Mouse (Mus musculus) hindbrain, embryonic 13.5 days (tissue): ENCODE measurements around the gene Sugp2. TPM values are rescaled to one million over a fixed set of nuclear protein-coding genes. Genes with fewer than 3 reads are reported as not detected.
A peak's percentile ranks its signal among the peaks of the same experiment; 100 is the strongest.
"Not testable (repeated sequence)": the region's sequence is repeated elsewhere in the genome, so short reads cannot be mapped to it uniquely, and the experiment has no call there.

Source experiments
- ATAC-seq: fragments of 200-750 bp; cut with Nextera tagmentation; 2 replicates; pipeline ENCODE4 v1.8.0; 2017; ENCODE audit warnings: moderate TSS enrichment; ENCODE audit not compliant: low FRiP score
- H3K27ac ChIP-seq: fragments of 300-500 bp; sonication (generic); 2 replicates; pipeline ENCODE4 v1.5.1; 2015; ENCODE audit warnings: inconsistent platforms, mild to moderate bottlenecking, moderate library complexity
- H3K27me3 ChIP-seq: fragments of 300-500 bp; sonication (generic); 2 replicates; pipeline ENCODE4 v1.6.1; 2015; ENCODE audit warnings: mild to moderate bottlenecking, inconsistent platforms
- H3K36me3 ChIP-seq: fragments of 300-500 bp; sonication (generic); 2 replicates; pipeline ENCODE4 v1.6.1; 2015; ENCODE audit warnings: mild to moderate bottlenecking, inconsistent platforms
- H3K4me1 ChIP-seq: fragments of 300-500 bp; sonication (generic); replicated peaks from 2 replicates; pipeline ENCODE4 v1.6.1; 2015; ENCODE audit warnings: inconsistent platforms
- H3K4me2 ChIP-seq: fragments of 300-500 bp; sonication (generic); 2 replicates; pipeline ENCODE4 v1.6.1; 2015; ENCODE audit warnings: inconsistent platforms, mild to moderate bottlenecking, moderate library complexity
- H3K4me3 ChIP-seq: fragments of 300-500 bp; sonication (generic); 2 replicates; pipeline ENCODE4 v1.5.1; 2015; ENCODE audit warnings: mild to moderate bottlenecking, inconsistent platforms
- H3K9ac ChIP-seq: fragments of 300-500 bp; sonication (generic); 2 replicates; pipeline ENCODE4 v1.6.1; 2015; ENCODE audit warnings: mild to moderate bottlenecking, inconsistent platforms
- H3K9me3 ChIP-seq: fragments of 300-500 bp; sonication (generic); 2 replicates; pipeline ENCODE4 v1.6.1; 2016; ENCODE audit warnings: inconsistent platforms
- WGBS: fragments of 180-500 bp; shearing (Covaris S2); methylation state at CpG from one replicate; pipeline ENCODE4 v1.1.7; 2015; 5-methylcytosine and 5-hydroxymethylcytosine counted together
- polyA plus RNA-seq: library from polyadenylated mRNA; unstranded; fragments of >200 nt; fragmentation: Nextera tagmentation; extraction: Ambion mirVana; gene quantifications from 2 replicates; pipeline ENCODE4 v1.2.1, GENCODE M21; 2015

Gene Sugp2
- polyA plus RNA-seq, 1 experiment from 2014 or later, result 72.1 TPM

GRCm38 (mm10) chr8:70211275-70211674, 22.8 kb upstream of the Sugp2 start:
- no peak overlapping the region for H3K27ac ChIP-seq
- peak overlapping the region; percentile 71 for H3K4me3 ChIP-seq
- H3K4me2 ChIP-seq, result peak overlapping the region; percentile 94
- peaks cover 27% of the 10 kb centered on the region for H3K27me3 ChIP-seq
- no peaks in the 10 kb centered on the region for H3K36me3 ChIP-seq
- WGBS, result 91% methylated on average over 1 of the region's 1 CpGs
- no peak for ATAC-seq
- H3K9me3 ChIP-seq, result no peaks in the 10 kb centered on the region
- H3K9ac ChIP-seq, result peak overlapping the region; percentile 83
- peaks cover 13% of the 10 kb centered on the region for H3K4me1 ChIP-seq

- 2% methylated on average over 31 of the region's 31 CpGs for WGBS
- Histone ChIP-seq H3K9me3 (no peaks in the 10 kb centered on the region), H3K36me3 (no peaks in the 10 kb centered on the region), H3K9ac (peak overlapping the region; percentile 83), H3K27me3 (peaks cover 27% of the 10 kb centered on the region), H3K27ac (peak overlapping the region; percentile 80), H3K4me3 (peak overlapping the region; percentile 71), H3K4me2 (peak overlapping the region; percentile 94), H3K4me1 (peaks cover 13% of the 10 kb centered on the region)
- ATAC-seq, result no peak
These were observed 22.3 kb upstream of the Sugp2 start for GRCm38 (mm10) chr8:70211726-70212111.

- peak within 1 kb of the TSS; percentile 71 for H3K4me3 ChIP-seq
- peaks cover 27% of the 10 kb centered on the region for H3K27me3 ChIP-seq
These were observed 21.6 kb upstream of the Sugp2 start, which contains the start of gene Slc25a42 for GRCm38 (mm10) chr8:70212112-70213055. Slc25a42 (minus strand) TSS chr8:70212305.

GRCm38 (mm10) chr8:70214411-70214810, 19.6 kb upstream of the Sugp2 start:
- Histone ChIP-seq H3K9ac (no peak overlapping the region), H3K36me3 (no peaks in the 10 kb centered on the region), H3K4me2 (no peak overlapping the region), H3K27ac (no peak overlapping the region), H3K4me1 (peaks cover 17% of the 10 kb centered on the region), H3K9me3 (no peaks in the 10 kb centered on the region), H3K4me3 (no peak overlapping the region), H3K27me3 (peaks cover 30% of the 10 kb centered on the region)
- no peak for ATAC-seq
- WGBS, result 67% methylated on average over 3 of the region's 3 CpGs

More at GRCm38 (mm10) chr8:70212112-70213055, 21.6 kb upstream of the Sugp2 start, which contains the start of gene Slc25a42:
- peak within 1 kb of the TSS; percentile 83 for H3K9ac ChIP-seq
- peak; percentile 99 for ATAC-seq
- H3K9me3 ChIP-seq, result no peaks in the 10 kb centered on the region
- peak within 1 kb of the TSS; percentile 80 for H3K27ac ChIP-seq
- peaks cover 13% of the 10 kb centered on the region for H3K4me1 ChIP-seq
- peak within 1 kb of the TSS; percentile 94 for H3K4me2 ChIP-seq
- WGBS, result under 1% methylated on average over 66 of the region's 66 CpGs
- no peaks in the 10 kb centered on the region for H3K36me3 ChIP-seq

GRCm38 (mm10) chr8:70215092-70215491, 18.9 kb upstream of the Sugp2 start:
- Histone ChIP-seq H3K27me3 (peaks cover 23% of the 10 kb centered on the region), H3K4me1 (peaks cover 20% of the 10 kb centered on the region), H3K36me3 (peaks cover under 1% of the 10 kb centered on the region; the same call in 1 of the 2 replicates), H3K9me3 (no peaks in the 10 kb centered on the region), H3K4me2 (no peak overlapping the region), H3K4me3 (no peak overlapping the region), H3K27ac (no peak overlapping the region), H3K9ac (no peak overlapping the region)
- 77% methylated on average over 5 of the region's 5 CpGs for WGBS
- ATAC-seq, result no peak

- H3K4me1 ChIP-seq, result peaks cover 18% of the 10 kb centered on the region
- not testable (repeated sequence) for H3K4me3 ChIP-seq, H3K27ac ChIP-seq, H3K4me2 ChIP-seq, H3K9me3 ChIP-seq, H3K9ac ChIP-seq, ATAC-seq
- peaks cover 12% of the 10 kb centered on the region for H3K27me3 ChIP-seq
- peaks cover 11% of the 10 kb centered on the region for H3K36me3 ChIP-seq
- WGBS, result 81% methylated on average over 3 of the region's 3 CpGs
These were observed 17.9 kb upstream of the Sugp2 start for GRCm38 (mm10) chr8:70216161-70216560.

- 0 out of 2 replicates have a peak, but pooled peaks cover 11% of the 10 kb centered on the region for H3K27me3 ChIP-seq
- no peak overlapping the region for H3K4me3 ChIP-seq
- no peak overlapping the region for H3K27ac ChIP-seq
- H3K36me3 ChIP-seq, result peaks cover 15% of the 10 kb centered on the region
- no peak overlapping the region for H3K4me2 ChIP-seq
- peaks cover 14% of the 10 kb centered on the region for H3K4me1 ChIP-seq
- ATAC-seq, result no peak
- H3K9ac ChIP-seq, result no peak overlapping the region
- no peaks in the 10 kb centered on the region for H3K9me3 ChIP-seq
- 80% methylated on average over 1 of the region's 1 CpGs for WGBS
These were observed 17.5 kb upstream of the Sugp2 start for GRCm38 (mm10) chr8:70216566-70216965.

- no peaks in the 10 kb centered on the region for H3K9me3 ChIP-seq
- H3K4me3 ChIP-seq, result no peak overlapping the region
- H3K4me1 ChIP-seq, result peaks cover 12% of the 10 kb centered on the region
- H3K27me3 ChIP-seq, result 0 out of 2 replicates have a peak, but pooled peaks cover 11% of the 10 kb centered on the region
- peaks cover 24% of the 10 kb centered on the region for H3K36me3 ChIP-seq
- H3K27ac ChIP-seq, result no peak overlapping the region
- no peak overlapping the region for H3K4me2 ChIP-seq
- ATAC-seq, result no peak
- H3K9ac ChIP-seq, result no peak overlapping the region
These were observed 16.6 kb upstream of the Sugp2 start for GRCm38 (mm10) chr8:70217441-70217840.

- Histone ChIP-seq H3K9me3 (no peaks in the 10 kb centered on the region), H3K27ac (no peak overlapping the region), H3K36me3 (peaks cover 41% of the 10 kb centered on the region), H3K4me1 (peaks cover 7% of the 10 kb centered on the region), H3K9ac (peak overlapping the region; percentile 13; the same call in 1 of the 2 replicates), H3K27me3 (0 out of 2 replicates have a peak, but pooled peaks cover 11% of the 10 kb centered on the region), H3K4me2 (no peak overlapping the region), H3K4me3 (no peak overlapping the region)
- no peak for ATAC-seq
- 64% methylated on average over 5 of the region's 5 CpGs for WGBS
These were observed 14.8 kb upstream of the Sugp2 start for GRCm38 (mm10) chr8:70219107-70219684.

- Histone ChIP-seq H3K27me3 (0 out of 2 replicates have a peak, but pooled peaks cover 8% of the 10 kb centered on the region), H3K9me3 (no peaks in the 10 kb centered on the region), H3K4me3 (no peak overlapping the region), H3K27ac (no peak overlapping the region), H3K9ac (0 out of 2 replicates have a peak overlapping the region, but pooled peaks have one; percentile 13), H3K4me2 (no peak overlapping the region), H3K4me1 (peaks cover 7% of the 10 kb centered on the region), H3K36me3 (peaks cover 53% of the 10 kb centered on the region)
- 81% methylated on average over 8 of the region's 8 CpGs for WGBS
- no peak for ATAC-seq
These were observed 13.7 kb upstream of the Sugp2 start for GRCm38 (mm10) chr8:70220236-70220840.

GRCm38 (mm10) chr8:70220911-70221310, 13.1 kb upstream of the Sugp2 start:
- H3K4me2 ChIP-seq, result no peak overlapping the region
- H3K9ac ChIP-seq, result 0 out of 2 replicates have a peak overlapping the region, but pooled peaks have one; percentile 13
- H3K4me1 ChIP-seq, result peaks cover 7% of the 10 kb centered on the region
- peaks cover 58% of the 10 kb centered on the region for H3K36me3 ChIP-seq
- 0 out of 2 replicates have a peak, but pooled peaks cover 4% of the 10 kb centered on the region for H3K27me3 ChIP-seq
- no peak overlapping the region for H3K4me3 ChIP-seq
- no peak overlapping the region for H3K27ac ChIP-seq
- WGBS, result 91% methylated on average over 3 of the region's 3 CpGs
- ATAC-seq, result no peak
- H3K9me3 ChIP-seq, result no peaks in the 10 kb centered on the region

- H3K36me3 ChIP-seq, result peaks cover 62% of the 10 kb centered on the region
- H3K9me3 ChIP-seq, result no peaks in the 10 kb centered on the region
- no peak for ATAC-seq
- H3K27ac ChIP-seq, result no peak overlapping the region
- no peak overlapping the region for H3K4me3 ChIP-seq
- H3K9ac ChIP-seq, result no peak overlapping the region
- H3K4me1 ChIP-seq, result peaks cover 7% of the 10 kb centered on the region
- H3K27me3 ChIP-seq, result 0 out of 2 replicates have a peak, but pooled peaks cover 4% of the 10 kb centered on the region
- no peak overlapping the region for H3K4me2 ChIP-seq
- WGBS, result 92% methylated on average over 12 of the region's 12 CpGs
These were observed 12.0 kb upstream of the Sugp2 start for GRCm38 (mm10) chr8:70222041-70222440.
